Mouse (Mus musculus): ENCODE measurements around the gene Atg16l2. TPM values are rescaled to one million over a fixed set of nuclear protein-coding genes. Genes with fewer than 3 reads are reported as not detected.

Gene Atg16l2
- 12.1 TPM for polyA plus RNA-seq (2014; fragmentation: Illumina TruSeq; extraction: RNeasy Lipid Tissue Mini Kit (QIAGEN cat#74804); ENCODE audit: insufficient read depth, low read depth, low replicate concordance)

DNA sequence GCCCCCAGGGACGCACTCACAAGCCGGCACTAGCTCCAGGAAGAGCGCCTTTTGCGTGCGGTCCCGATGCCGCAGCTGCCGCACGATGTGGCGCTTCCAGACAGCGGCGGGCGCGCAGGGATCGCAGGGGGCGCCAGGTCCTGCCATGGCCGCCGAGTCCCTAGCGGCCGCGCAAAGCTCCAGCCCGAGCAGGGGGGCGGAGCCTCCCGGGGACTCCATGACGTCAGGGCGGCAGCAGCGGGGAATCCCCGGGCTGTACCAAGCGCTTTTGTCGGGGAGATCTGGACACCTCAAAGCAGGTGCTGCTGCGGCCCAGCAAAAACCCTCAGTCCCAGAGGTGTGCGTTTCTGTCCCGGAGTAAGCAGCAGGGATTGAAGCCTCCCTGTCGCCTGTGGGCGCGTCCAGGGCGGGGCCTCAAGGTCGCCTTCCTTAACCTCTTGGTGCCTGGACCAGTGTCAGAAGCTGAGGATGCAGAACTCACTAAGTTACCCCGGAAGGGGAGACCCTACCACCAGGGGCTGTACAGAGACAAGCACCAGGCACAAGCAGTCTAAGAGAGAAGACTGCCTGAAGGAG, at the start of gene Atg16l2:
Gene Atg16l2 (minus strand): TSS at position 371 of the 576 bp plus-strand sequence.

DNA sequence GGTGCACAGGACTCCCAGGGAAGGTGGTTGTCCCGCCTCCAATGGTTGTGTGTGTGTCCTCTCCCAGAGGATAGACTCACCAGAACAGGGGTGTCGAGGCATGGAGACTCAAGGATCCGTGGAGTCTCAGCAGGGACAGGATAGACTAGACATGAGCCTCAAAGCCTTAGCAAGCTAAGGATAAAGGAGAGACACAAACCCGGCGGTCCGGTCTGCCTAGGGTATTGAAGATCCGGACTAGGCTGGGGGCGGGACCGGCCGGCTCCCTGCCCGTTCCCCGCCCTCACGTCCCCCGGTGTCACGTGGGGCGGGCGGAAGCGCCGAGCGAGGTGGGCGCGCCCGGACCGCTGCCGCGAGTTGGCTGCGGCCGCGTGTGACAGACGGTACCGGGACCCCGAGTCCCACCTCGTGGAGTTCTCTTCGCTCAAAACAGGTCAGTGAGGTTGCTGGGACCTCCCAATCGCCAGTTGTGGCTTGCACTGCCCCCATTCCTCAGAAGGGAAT, 45.8 kb upstream of the Atg16l2 start, which contains the start of gene Arap1:
Gene Arap1 (plus strand): TSS at position 301 of the 504 bp plus-strand sequence.

DNA sequence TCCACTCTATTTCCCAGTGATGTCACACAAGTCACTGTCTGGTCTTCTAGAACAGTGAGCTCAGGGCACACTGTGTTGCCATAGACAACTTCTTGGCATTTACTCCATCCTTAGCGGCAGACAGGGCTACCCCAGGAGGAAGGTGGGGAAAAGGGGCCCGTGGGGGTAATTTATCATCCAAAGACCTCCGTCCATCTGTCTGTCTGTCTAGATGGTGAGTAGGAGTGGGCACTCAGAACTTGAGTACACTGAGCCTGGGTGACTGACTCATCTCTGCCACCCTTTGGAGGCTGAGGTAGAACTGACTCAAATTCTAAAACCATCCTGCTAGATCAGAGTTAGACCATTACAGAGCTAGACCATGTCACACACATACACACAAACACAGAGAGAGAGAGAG, 15.0 kb upstream of the Atg16l2 start, which contains the start of gene Stard10:
Gene Stard10 (plus strand): TSS at position 73 of the 400 bp plus-strand sequence.

Other genes with a start within 250 kb of the Atg16l2 start
- 12.2 TPM for gene Fchsd2, start 209.4 kb downstream of the Atg16l2 start, polyA plus RNA-seq (2014; fragmentation: Illumina TruSeq; extraction: RNeasy Lipid Tissue Mini Kit (QIAGEN cat#74804); ENCODE audit: insufficient read depth, low read depth, low replicate concordance)
- 96.9 TPM for gene Stard10, start 14.8 kb upstream of the Atg16l2 start, polyA plus RNA-seq (2014; fragmentation: Illumina TruSeq; extraction: RNeasy Lipid Tissue Mini Kit (QIAGEN cat#74804); ENCODE audit: insufficient read depth, low read depth, low replicate concordance)
- gene Arap1, start 45.8 kb upstream of the Atg16l2 start, polyA plus RNA-seq (2014; fragmentation: Illumina TruSeq; extraction: RNeasy Lipid Tissue Mini Kit (QIAGEN cat#74804); ENCODE audit: insufficient read depth, low read depth, low replicate concordance) = 71.0 TPM
- gene Gm45837, start 108.6 kb upstream of the Atg16l2 start, polyA plus RNA-seq (2014; fragmentation: Illumina TruSeq; extraction: RNeasy Lipid Tissue Mini Kit (QIAGEN cat#74804); ENCODE audit: insufficient read depth, low read depth, low replicate concordance) = not detected
- 4.9 TPM for gene Pde2a, start 119.4 kb upstream of the Atg16l2 start, polyA plus RNA-seq (2014; fragmentation: Illumina TruSeq; extraction: RNeasy Lipid Tissue Mini Kit (QIAGEN cat#74804); ENCODE audit: insufficient read depth, low read depth, low replicate concordance)

Data from lung, adult 10 weeks (tissue).